Mouse (Mus musculus) neural tube, embryonic 14.5 days (tissue): ENCODE measurements around the gene Exd2. TPM values are rescaled to one million over a fixed set of nuclear protein-coding genes. Genes with fewer than 3 reads are reported as not detected.

Source experiments
- ATAC-seq: fragments of 200-750 bp; cut with Nextera tagmentation; 2 replicates; pipeline ENCODE4 v1.8.0; 2017; ENCODE audit warnings: low read depth, mild to moderate bottlenecking, moderate TSS enrichment, moderate library complexity
- H3K27ac ChIP-seq: fragments of 300-500 bp; sonication (generic); 2 replicates; pipeline ENCODE4 v1.5.1; 2014; ENCODE audit warnings: low read depth, mild to moderate bottlenecking, control low read depth, low read length, moderate library complexity, mixed read lengths
- H3K27me3 ChIP-seq: fragments of 300-500 bp; sonication (generic); 2 replicates; pipeline ENCODE4 v1.6.1; 2014; ENCODE audit warnings: low read length; ENCODE audit not compliant: control insufficient read depth, insufficient read depth
- H3K36me3 ChIP-seq: fragments of 300-500 bp; sonication (generic); 2 replicates; pipeline ENCODE4 v1.6.1; 2014; ENCODE audit warnings: low read length, mixed read lengths; ENCODE audit not compliant: control insufficient read depth, insufficient read depth
- H3K4me1 ChIP-seq: fragments of 300-500 bp; sonication (generic); 2 replicates; pipeline ENCODE4 v1.6.1; 2014; ENCODE audit warnings: low read length; ENCODE audit not compliant: control insufficient read depth, insufficient read depth
- H3K4me2 ChIP-seq: fragments of 300-500 bp; sonication (generic); 2 replicates; pipeline ENCODE4 v1.6.1; 2014; ENCODE audit warnings: mild to moderate bottlenecking, low read depth, low read length, control low read depth
- H3K4me3 ChIP-seq: fragments of 300-500 bp; sonication (generic); 2 replicates; pipeline ENCODE4 v1.5.1; 2014; ENCODE audit warnings: low read depth, low read length, control low read depth, mixed read lengths
- H3K9ac ChIP-seq: fragments of 300-500 bp; sonication (generic); replicated peaks from 2 replicates; pipeline ENCODE4 v1.6.1; 2014; ENCODE audit warnings: low read depth, mild to moderate bottlenecking, control low read depth, low read length, mixed read lengths
- H3K9me3 ChIP-seq: fragments of 300-500 bp; sonication (generic); 2 replicates; pipeline ENCODE4 v1.6.1; 2016; ENCODE audit warnings: low read length; ENCODE audit not compliant: control insufficient read depth
- WGBS: fragments of 180-500 bp; shearing (Covaris S2); extraction: QIAGEN DNeasy Blood & Tissue Kit; methylation state at CpG from one replicate; pipeline ENCODE4 v1.1.7; 2014; 5-methylcytosine and 5-hydroxymethylcytosine counted together
- polyA plus RNA-seq: library from polyadenylated mRNA; unstranded; fragments of >200 nt; fragmentation: Nextera tagmentation; extraction: Ambion mirVana; gene quantifications from 2 replicates; pipeline ENCODE4 v1.2.1, GENCODE M21; 2014

Exd2 gene
- polyA plus RNA-seq, 1 experiment from 2014 or later = 60.9 TPM

- WGBS = 4% methylated on average over 14 of the region's 14 CpGs
- Histone ChIP-seq H3K4me2 (peak within 1 kb of the TSS; percentile 76), H3K27me3 (peaks cover 4% of the 10 kb centered on the region; the same call in 1 of the 2 replicates), H3K4me3 (peak within 1 kb of the TSS; percentile 94), H3K36me3 (no peaks in the 10 kb centered on the region), H3K9me3 (no peaks in the 10 kb centered on the region), H3K9ac (peak within 1 kb of the TSS; percentile 62), H3K27ac (peak within 1 kb of the TSS; percentile 89), H3K4me1 (peaks cover 7% of the 10 kb centered on the region)
- ATAC-seq = no peak
Measured at GRCm38 (mm10) chr12:80517977-80518376, 55.1 kb downstream of the Exd2 start, which contains the start of gene Galnt16. Galnt16 (plus strand) TSS chr12:80518277.

- Histone ChIP-seq H3K36me3 (no peaks in the 10 kb centered on the region), H3K27me3 (peaks cover 4% of the 10 kb centered on the region; the same call in 1 of the 2 replicates), H3K9ac (peak overlapping the region; percentile 62), H3K4me1 (peaks cover 7% of the 10 kb centered on the region), H3K9me3 (no peaks in the 10 kb centered on the region), H3K27ac (peak overlapping the region; percentile 89), H3K4me3 (peak overlapping the region; percentile 94), H3K4me2 (peak overlapping the region; percentile 76)
- WGBS = under 1% methylated on average over 25 of the region's 25 CpGs
- no peak; the same call in 1 of the 2 replicates for ATAC-seq
Measured at GRCm38 (mm10) chr12:80518393-80518756, 55.5 kb downstream of the Exd2 start.

DNA sequence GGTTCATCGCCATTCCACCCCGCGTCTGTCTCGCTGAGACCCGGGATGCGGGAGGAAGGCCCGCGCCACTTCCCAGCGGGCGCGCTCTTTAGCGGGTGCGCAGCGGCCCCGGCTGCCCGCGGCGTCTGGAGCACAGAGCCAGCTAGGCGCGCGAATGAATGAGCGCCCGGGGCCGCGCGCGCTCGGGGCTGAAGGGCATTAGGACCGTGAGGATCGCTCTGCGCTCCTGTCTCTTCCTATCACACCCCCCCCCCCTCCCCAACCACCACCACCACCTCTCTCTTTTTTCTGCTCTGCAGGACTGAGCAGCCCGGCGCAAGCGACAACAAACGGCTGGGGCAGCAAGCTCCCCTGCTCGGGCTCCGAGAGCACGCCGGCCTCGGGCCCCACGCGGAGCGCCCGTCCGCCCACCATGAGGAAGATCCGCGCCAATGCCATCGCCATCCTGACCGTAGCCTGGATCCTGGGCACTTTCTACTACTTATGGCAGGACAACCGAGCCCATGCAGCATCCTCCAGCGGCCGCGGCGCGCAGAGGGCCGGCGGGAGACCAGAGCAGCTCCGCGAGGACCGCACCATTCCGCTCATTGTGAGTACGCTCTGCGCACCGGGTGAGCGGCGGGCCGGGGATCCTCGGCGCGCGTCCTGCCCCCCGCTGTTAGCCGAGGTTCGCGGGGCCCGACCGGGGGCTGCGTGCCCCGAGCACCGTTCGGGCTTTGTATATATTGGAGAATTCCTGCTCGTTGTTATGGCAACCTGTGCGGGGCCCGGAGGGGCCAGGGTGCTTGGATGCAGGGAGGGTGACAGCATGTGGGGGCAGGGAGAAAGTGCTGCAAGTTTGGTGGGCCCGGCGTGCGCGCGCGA, 56.1 kb downstream of the Exd2 start:
- no peaks in the 10 kb centered on the region for H3K9me3 ChIP-seq
- H3K36me3 ChIP-seq = no peaks in the 10 kb centered on the region
- peaks cover 7% of the 10 kb centered on the region for H3K4me1 ChIP-seq
- peak; percentile 89 for ATAC-seq
- H3K4me2 ChIP-seq = peak overlapping the region; percentile 76
- H3K9ac ChIP-seq = peak overlapping the region; percentile 62
- H3K4me3 ChIP-seq = peak overlapping the region; percentile 94
- peak overlapping the region; percentile 89 for H3K27ac ChIP-seq
- under 1% methylated on average over 73 of the region's 90 CpGs for WGBS
- peaks cover 4% of the 10 kb centered on the region; the same call in 1 of the 2 replicates for H3K27me3 ChIP-seq

DNA sequence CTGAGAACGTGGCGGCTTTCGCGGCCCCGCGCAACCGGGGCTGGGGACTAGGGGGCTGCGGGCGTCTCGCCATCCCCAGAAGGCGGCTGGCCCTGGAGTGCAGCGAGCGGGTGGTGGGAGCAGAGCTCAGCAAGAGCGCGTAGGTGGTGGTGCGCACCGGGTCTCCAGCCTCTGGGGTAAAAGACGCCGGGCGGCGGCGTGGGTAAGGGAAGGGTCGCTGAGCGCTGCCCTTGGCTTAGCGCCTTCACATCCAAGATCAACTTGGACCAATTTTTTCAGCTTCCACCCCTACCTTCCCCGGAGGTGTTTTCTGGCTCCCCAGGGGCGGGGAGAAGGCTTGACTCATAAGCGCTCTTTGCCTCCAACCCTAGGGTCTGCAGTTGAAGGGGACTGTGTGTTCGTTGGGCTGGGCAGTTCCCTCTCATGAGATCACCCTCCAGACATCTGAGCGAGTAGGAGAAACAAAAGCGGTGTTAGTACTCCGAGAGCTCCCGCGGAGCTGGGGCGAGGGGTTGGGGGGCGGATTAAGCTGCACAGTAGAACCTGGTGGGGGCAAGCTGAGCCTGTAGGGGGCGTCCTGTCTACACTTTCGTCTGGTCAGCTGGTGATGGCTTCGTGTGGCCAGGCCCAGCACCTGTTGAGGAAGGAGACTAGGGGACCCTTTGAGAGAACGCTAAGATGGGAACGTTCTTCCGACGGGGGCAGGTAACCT, 56.9 kb downstream of the Exd2 start:
- peaks cover 4% of the 10 kb centered on the region; the same call in 1 of the 2 replicates for H3K27me3 ChIP-seq
- peak overlapping the region; percentile 62 for H3K9ac ChIP-seq
- peak overlapping the region; percentile 94 for H3K4me3 ChIP-seq
- H3K27ac ChIP-seq = peak overlapping the region; percentile 89
- peak; percentile 38 for ATAC-seq
- H3K36me3 ChIP-seq = no peaks in the 10 kb centered on the region
- H3K9me3 ChIP-seq = no peaks in the 10 kb centered on the region
- peak overlapping the region; percentile 76 for H3K4me2 ChIP-seq
- peaks cover 7% of the 10 kb centered on the region for H3K4me1 ChIP-seq
- 1% methylated on average over 43 of the region's 43 CpGs for WGBS

- H3K9ac ChIP-seq = no peak overlapping the region
- H3K27me3 ChIP-seq = no peaks in the 10 kb centered on the region
- no peak overlapping the region for H3K4me2 ChIP-seq
- H3K4me1 ChIP-seq = peaks cover 10% of the 10 kb centered on the region
- no peak overlapping the region for H3K27ac ChIP-seq
- H3K4me3 ChIP-seq = no peak overlapping the region
- WGBS = 55% methylated on average over 3 of the region's 3 CpGs
- ATAC-seq = no peak
- no peaks in the 10 kb centered on the region for H3K36me3 ChIP-seq
- H3K9me3 ChIP-seq = no peaks in the 10 kb centered on the region
Measured at GRCm38 (mm10) chr12:80522006-80522405, 59.1 kb downstream of the Exd2 start.

DNA sequence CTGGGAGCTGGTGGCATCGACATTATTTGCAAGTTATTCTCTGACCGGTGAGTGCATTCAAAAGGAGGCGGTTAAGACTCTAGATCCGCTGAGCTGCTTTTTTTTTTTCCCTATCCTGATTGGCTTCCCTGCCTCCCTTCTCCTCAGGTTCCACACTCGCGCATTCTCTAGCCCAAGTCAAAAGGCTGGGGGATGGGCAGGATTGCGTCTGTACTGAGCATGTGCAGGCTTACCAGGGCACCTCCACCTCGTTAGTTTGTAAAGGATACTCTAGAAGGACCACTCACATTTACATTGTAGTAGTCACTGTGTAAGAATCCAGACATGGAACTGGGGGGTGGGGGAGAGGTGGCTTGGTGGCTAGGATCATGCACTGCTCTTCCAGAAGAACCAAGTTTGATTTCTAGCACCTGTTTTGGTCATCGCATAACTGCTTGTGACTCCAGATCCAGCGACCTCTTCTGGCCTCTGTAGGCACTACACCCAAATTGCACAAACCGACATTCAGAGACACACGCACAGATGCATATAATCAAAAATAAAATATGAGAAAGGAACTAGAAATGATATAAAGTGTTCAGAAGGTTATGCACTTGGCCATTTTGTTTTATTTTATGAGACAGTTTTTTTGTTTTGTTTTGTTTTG, 61.5 kb downstream of the Exd2 start:
- Histone ChIP-seq H3K9me3 (no peaks in the 10 kb centered on the region), H3K27ac (no peak overlapping the region), H3K4me2 (no peak overlapping the region), H3K9ac (no peak overlapping the region), H3K36me3 (no peaks in the 10 kb centered on the region), H3K27me3 (no peaks in the 10 kb centered on the region), H3K4me3 (no peak overlapping the region), H3K4me1 (peaks cover 10% of the 10 kb centered on the region)
- ATAC-seq = no peak
- WGBS = 28% methylated on average over 12 of the region's 12 CpGs

DNA sequence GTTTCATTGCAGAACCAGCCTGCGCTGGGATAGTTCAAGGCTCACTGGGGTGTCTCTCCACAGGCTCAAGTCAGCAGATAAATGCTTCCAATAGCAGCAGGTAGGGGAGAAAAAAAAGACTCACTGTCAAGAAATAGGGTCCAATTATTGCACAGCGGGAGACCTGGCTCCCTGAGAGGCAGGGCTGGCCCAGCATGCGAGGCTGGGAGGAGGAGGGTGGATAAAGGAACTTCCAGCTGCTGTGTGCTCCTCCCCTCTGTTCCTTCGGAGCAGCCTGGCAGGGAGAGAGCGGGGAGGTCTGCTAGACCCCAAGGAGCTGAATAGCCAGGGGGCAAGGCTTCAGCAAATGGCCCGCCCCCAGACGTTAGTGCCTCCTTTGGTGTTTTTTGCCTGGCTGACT, 62.6 kb downstream of the Exd2 start:
- H3K4me2 ChIP-seq = no peak overlapping the region
- H3K9me3 ChIP-seq = no peaks in the 10 kb centered on the region
- no peaks in the 10 kb centered on the region for H3K36me3 ChIP-seq
- no peaks in the 10 kb centered on the region for H3K27me3 ChIP-seq
- peaks cover 4% of the 10 kb centered on the region for H3K4me1 ChIP-seq
- H3K9ac ChIP-seq = no peak overlapping the region
- no peak overlapping the region for H3K4me3 ChIP-seq
- WGBS = 2% methylated on average over 7 of the region's 7 CpGs
- H3K27ac ChIP-seq = no peak overlapping the region
- peak; percentile 52; the same call in 1 of the 2 replicates for ATAC-seq

GRCm38 (mm10) chr12:80526511-80526910, 63.6 kb downstream of the Exd2 start:
- H3K36me3 ChIP-seq = no peaks in the 10 kb centered on the region
- no peak overlapping the region for H3K9ac ChIP-seq
- no peak overlapping the region for H3K4me2 ChIP-seq
- WGBS = 74% methylated on average over 2 of the region's 2 CpGs
- H3K27me3 ChIP-seq = no peaks in the 10 kb centered on the region
- H3K4me3 ChIP-seq = no peak overlapping the region
- H3K4me1 ChIP-seq = peaks cover 2% of the 10 kb centered on the region; the same call in 1 of the 2 replicates
- no peaks in the 10 kb centered on the region for H3K9me3 ChIP-seq
- no peak for ATAC-seq
- H3K27ac ChIP-seq = no peak overlapping the region
